Mouse (Mus musculus) c-Kit-negative CD71-positive TER-119-positive erythroid progenitor cells, embryonic 14.5 days (primary cell): Measurements from ENCODE around the gene Zfp977.
"Not testable (repeated sequence)": the region's sequence is repeated elsewhere in the genome, so short reads cannot be mapped to it uniquely, and the experiment has no call there.

Experiments used
- DNase-seq: peaks from one replicate; pipeline ENCODE4 v3.0.0-alpha.2; 2013; ENCODE audit warnings: low read depth, low spot score

Gene Zfp977

DNA sequence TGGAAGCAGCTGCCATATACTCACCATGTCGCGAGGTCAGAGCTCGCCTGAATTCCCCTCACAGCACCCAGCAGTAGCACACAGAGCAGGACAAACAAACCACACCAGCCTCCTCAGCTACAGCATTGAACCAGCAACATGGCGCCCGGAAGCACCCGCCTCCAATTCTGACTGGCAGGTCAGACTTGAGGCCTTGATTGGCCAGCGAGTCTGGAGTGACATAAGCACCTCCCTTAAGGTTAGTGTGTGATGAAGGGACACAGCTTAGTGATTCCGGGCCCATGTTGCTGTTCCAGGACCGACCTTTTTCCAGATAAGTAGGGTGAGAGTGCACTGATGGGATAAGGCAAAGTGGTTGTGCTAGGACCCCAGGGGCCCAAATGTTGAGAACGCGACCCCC lies at the start of gene Zfp977:
Gene Zfp977, minus strand, starts transcription at position 135 of the 400 bp plus-strand sequence.
- not testable (repeated sequence) for DNase-seq

- not testable (repeated sequence) for DNase-seq
Observed at GRCm38 (mm10) chr7:42631031-42631430, 38.7 kb upstream of the Zfp977 start.

DNA sequence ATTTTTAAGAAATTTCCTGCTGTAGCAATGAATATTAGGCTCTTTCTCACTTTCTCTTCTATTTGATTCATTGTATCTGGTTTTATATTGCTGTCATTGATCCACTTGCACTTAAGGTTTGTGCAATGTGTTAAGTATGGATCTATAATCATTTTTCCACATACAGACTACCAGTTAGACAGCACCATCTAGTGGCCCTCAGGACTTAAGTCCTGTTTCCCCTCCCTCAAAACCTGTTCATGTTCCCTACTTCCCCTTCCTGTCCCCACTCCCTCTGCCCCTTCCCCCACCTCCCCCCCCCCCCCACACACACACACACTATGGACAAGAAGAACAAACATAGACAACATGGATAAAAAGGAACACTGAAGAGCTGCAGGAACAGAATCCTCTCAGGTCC lies 3.3 kb upstream of the Zfp977 start:
- DNase-seq, result not testable (repeated sequence)

DNA sequence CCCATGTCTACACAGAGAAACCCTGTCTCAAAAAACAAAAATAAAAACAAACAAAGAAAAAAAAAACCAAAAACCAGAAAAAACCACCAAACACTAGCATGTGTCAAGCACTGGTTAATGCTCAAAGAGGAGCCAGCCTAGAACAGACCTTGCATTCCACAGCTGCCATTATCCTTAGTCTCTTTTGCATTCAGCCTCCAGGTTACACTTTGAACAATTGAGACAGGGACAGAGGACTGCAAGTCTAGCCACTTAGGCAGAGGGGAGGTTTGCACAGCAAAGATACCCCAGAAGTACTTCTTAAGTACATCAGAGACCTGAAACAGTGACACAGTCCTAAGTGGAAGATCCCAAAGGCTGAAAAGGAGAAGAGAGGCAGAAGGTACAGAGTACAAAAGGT lies 1.0 kb downstream of the Zfp977 start:
- not testable (repeated sequence) for DNase-seq

DNA sequence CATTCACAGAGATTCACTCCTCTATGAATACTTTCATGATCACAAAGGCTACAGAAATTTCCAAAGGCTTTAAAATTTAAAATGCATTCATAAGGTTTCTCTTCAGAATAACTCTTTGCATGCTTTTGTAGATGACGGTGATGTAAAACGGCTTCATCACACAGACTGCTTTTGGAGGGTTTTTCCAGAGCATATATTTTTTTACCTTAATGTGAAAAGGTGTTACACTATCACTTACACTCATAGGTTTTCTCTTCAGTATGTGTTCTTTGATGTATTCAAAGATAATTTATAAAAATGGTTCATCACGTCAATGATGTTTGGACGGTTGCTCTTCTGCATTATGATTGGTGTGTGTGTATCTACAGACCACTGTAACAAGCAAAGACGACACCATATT lies 13.9 kb downstream of the Zfp977 start, which contains the start of gene Gm21028:
Gene Gm21028, minus strand, starts transcription at position 101 of the 400 bp plus-strand sequence.
- no peak for DNase-seq

DNA sequence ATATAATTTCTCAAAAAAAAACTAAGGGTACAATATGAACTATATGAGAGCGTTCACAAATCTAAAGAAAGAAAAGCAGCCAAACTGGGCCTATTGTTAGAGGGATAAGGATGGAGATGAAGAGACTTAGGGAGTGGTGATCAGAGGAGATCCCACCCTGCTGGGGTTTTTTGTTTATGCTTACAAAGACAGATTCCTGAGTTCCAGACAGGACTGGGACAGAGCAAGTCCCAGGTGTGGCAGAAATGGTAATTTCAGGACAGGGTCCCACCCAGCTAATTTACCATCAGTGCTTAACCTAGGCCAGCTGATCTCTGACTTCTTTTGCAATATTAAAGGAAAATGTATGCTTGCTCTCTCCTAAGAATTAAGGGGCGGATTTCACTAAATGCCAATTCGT lies 40.6 kb downstream of the Zfp977 start:
- DNase-seq, result no peak
